Mouse (Mus musculus): ENCODE measurements around the gene Insig2. TPM values are rescaled to one million over a fixed set of nuclear protein-coding genes. Genes with fewer than 3 reads are reported as not detected.

Insig2 gene
- total RNA-seq (2021) (10 to 100 TPM; 55.0 to 69.5 TPM), polyA plus RNA-seq (2012; rRNA removed) (42.5 and 76.5 TPM in 2 replicates)
- long read RNA-seq, transcript Insig2-201 (6 exons, 2,697 nt): major isoform, 90 of 108 reads
- long read RNA-seq, partial matches to known transcripts: 1 of 108 reads
- long read RNA-seq, other reads (novel, unspliced or antisense): 16 of 108 reads

DNA sequence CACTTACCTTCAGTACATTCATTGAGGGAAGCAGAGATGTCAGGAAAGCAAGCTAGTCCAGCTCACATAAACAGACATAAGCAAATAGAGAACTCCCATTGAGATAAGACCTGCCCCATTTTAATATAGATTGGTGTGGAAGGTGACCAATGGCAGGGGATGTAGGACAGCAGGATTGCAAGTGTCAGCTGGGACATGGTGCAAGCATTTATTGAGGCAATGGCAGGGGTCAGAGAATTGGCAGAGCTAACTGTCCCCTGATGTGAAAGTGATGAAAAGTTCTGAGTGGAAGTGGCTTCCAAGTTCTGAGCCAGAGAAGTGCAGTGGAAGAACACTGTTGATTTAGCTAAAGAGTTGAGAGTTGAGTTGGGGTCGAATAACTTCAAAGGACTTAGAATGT, at the start of gene Insig2:
Insig2 (minus strand) TSS at position 105 of the 400 bp plus-strand sequence.
- DNase-seq: no peak
- Histone ChIP-seq H3K36me3 (ENCODE audit: control insufficient read depth, insufficient read depth, low read length) (no peaks in the 10 kb centered on the region), H3K9ac (ENCODE audit: low read depth, low read length) (no peak within 1 kb of the TSS), H3K4me1 (ENCODE audit: control insufficient read depth, insufficient read depth, low read length) (peaks cover 3% of the 10 kb centered on the region; the same call in 1 of the 2 replicates), H3K4me3 (no peak within 1 kb of the TSS), H3K27me3 (ENCODE audit: control insufficient read depth, insufficient read depth, low read length) (no peaks in the 10 kb centered on the region), H3K79me2 (replicated peaks; ENCODE audit: control insufficient read depth, insufficient read depth, low read length) (no peaks in the 10 kb centered on the region), H3K27ac (no peak within 1 kb of the TSS)
- TF ChIP-seq CTCF (IDR thresholded peaks at IDR 0.05) (no peak), EP300 (IDR thresholded peaks at IDR 0.05; ENCODE audit: insufficient read depth, low read depth, low read length) (no peak), POLR2A (IDR thresholded peaks at IDR 0.05; ENCODE audit: insufficient read depth, low read depth, low read length) (no peak)
- 74% methylated on average over 1 of the region's 1 CpGs for WGBS
- intact Hi-C loops (cut with DNase I): no loop called here

DNA sequence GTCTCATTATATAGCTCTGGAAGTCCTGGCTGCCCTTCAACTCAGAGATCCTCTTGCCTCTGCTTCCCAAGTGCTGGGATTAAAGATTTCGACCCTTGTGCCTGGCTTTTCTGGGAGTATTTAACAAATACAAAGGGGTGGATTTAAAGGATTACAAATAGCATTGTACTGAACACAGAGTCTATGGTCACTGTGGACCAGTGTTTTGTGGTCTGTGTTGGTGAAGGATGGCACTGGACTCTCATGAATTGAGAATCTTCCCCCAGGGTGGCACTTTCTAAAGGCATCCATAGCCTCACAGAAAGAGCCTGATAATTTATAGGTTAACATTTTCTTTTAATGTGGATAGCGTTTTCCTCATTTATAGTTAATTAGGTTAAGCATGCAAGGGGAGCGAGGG, 49.2 kb upstream of the Insig2 start:
- no peak overlapping the region for H3K9ac ChIP-seq (ENCODE audit: low read depth, low read length)
- intact Hi-C loops (cut with DNase I): no loop called here
- H3K79me2 ChIP-seq (replicated peaks; ENCODE audit: control insufficient read depth, insufficient read depth, low read length): no peaks in the 10 kb centered on the region
- no peak for DNase-seq
- H3K27me3 ChIP-seq (ENCODE audit: control insufficient read depth, insufficient read depth, low read length): no peaks in the 10 kb centered on the region
- no peak overlapping the region for H3K27ac ChIP-seq
- H3K4me1 ChIP-seq (ENCODE audit: control insufficient read depth, insufficient read depth, low read length): no peaks in the 10 kb centered on the region
- no peaks in the 10 kb centered on the region for H3K36me3 ChIP-seq (ENCODE audit: control insufficient read depth, insufficient read depth, low read length)
- H3K4me3 ChIP-seq: no peak overlapping the region
- no peak for TF ChIP-seq CTCF (IDR thresholded peaks at IDR 0.05)
- WGBS: 86% methylated on average over 3 of the region's 3 CpGs

GRCm38 (mm10) chr1:121380033-121380432, 47.6 kb upstream of the Insig2 start:
- WGBS: 78% methylated on average over 3 of the region's 3 CpGs
- Histone ChIP-seq H3K27me3 (ENCODE audit: control insufficient read depth, insufficient read depth, low read length) (no peaks in the 10 kb centered on the region), H3K27ac (no peak overlapping the region), H3K4me3 (no peak overlapping the region), H3K9ac (ENCODE audit: low read depth, low read length) (no peak overlapping the region), H3K4me1 (ENCODE audit: control insufficient read depth, insufficient read depth, low read length) (no peaks in the 10 kb centered on the region), H3K36me3 (ENCODE audit: control insufficient read depth, insufficient read depth, low read length) (no peaks in the 10 kb centered on the region), H3K79me2 (replicated peaks; ENCODE audit: control insufficient read depth, insufficient read depth, low read length) (no peaks in the 10 kb centered on the region)
- intact Hi-C loops (cut with DNase I): no loop called here
- DNase-seq: no peak
- no peak for TF ChIP-seq CTCF (IDR thresholded peaks at IDR 0.05)
- TF ChIP-seq POLR2A (IDR thresholded peaks at IDR 0.05; ENCODE audit: insufficient read depth, low read depth, low read length): no peak
- TF ChIP-seq EP300 (IDR thresholded peaks at IDR 0.05; ENCODE audit: insufficient read depth, low read depth, low read length): no peak

DNA sequence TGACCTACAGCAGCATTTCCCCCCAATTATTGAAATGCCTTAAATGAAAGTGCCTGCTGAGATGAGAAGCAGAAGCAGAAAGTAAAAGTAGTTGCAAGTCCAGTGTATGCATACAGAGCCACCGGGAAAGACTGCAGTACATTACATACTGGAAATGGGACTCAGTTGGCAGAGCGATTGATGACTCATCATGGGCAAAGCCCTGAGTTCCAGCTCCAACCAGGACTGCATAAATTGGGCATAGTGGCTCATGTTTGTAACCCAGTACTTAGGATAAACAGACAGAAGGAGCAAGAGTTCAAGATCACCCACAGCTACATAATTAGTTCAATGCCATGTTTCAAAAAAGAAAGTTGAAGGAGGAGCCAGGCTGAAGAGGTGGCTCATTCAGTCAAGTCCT, 45.5 kb upstream of the Insig2 start:
- no peak overlapping the region for H3K9ac ChIP-seq (ENCODE audit: low read depth, low read length)
- DNase-seq: no peak
- no peaks in the 10 kb centered on the region for H3K4me1 ChIP-seq (ENCODE audit: control insufficient read depth, insufficient read depth, low read length)
- H3K36me3 ChIP-seq (ENCODE audit: control insufficient read depth, insufficient read depth, low read length): no peaks in the 10 kb centered on the region
- TF ChIP-seq CTCF (IDR thresholded peaks at IDR 0.05) (no peak), EP300 (IDR thresholded peaks at IDR 0.05; ENCODE audit: insufficient read depth, low read depth, low read length) (no peak), POLR2A (IDR thresholded peaks at IDR 0.05; ENCODE audit: insufficient read depth, low read depth, low read length) (no peak)
- WGBS: 80% methylated on average over 2 of the region's 2 CpGs
- H3K27ac ChIP-seq: no peak overlapping the region
- H3K79me2 ChIP-seq (replicated peaks; ENCODE audit: control insufficient read depth, insufficient read depth, low read length): no peaks in the 10 kb centered on the region
- intact Hi-C loops (cut with DNase I): no loop called here
- no peaks in the 10 kb centered on the region for H3K27me3 ChIP-seq (ENCODE audit: control insufficient read depth, insufficient read depth, low read length)
- H3K4me3 ChIP-seq: no peak overlapping the region

- TF ChIP-seq EP300 (IDR thresholded peaks at IDR 0.05; ENCODE audit: insufficient read depth, low read depth, low read length) (no peak), POLR2A (IDR thresholded peaks at IDR 0.05; ENCODE audit: insufficient read depth, low read depth, low read length) (no peak), CTCF (IDR thresholded peaks at IDR 0.05) (no peak)
- Histone ChIP-seq H3K36me3 (ENCODE audit: control insufficient read depth, insufficient read depth, low read length) (no peaks in the 10 kb centered on the region), H3K9ac (ENCODE audit: low read depth, low read length) (no peak overlapping the region), H3K4me1 (ENCODE audit: control insufficient read depth, insufficient read depth, low read length) (no peaks in the 10 kb centered on the region), H3K27me3 (ENCODE audit: control insufficient read depth, insufficient read depth, low read length) (no peaks in the 10 kb centered on the region), H3K79me2 (replicated peaks; ENCODE audit: control insufficient read depth, insufficient read depth, low read length) (no peaks in the 10 kb centered on the region), H3K4me3 (no peak overlapping the region), H3K27ac (no peak overlapping the region)
- no peak for DNase-seq
- 90% methylated on average over 1 of the region's 1 CpGs for WGBS
- intact Hi-C loops (cut with DNase I): no loop called here
Measured at GRCm38 (mm10) chr1:121377410-121377809, 45.0 kb upstream of the Insig2 start.

DNA sequence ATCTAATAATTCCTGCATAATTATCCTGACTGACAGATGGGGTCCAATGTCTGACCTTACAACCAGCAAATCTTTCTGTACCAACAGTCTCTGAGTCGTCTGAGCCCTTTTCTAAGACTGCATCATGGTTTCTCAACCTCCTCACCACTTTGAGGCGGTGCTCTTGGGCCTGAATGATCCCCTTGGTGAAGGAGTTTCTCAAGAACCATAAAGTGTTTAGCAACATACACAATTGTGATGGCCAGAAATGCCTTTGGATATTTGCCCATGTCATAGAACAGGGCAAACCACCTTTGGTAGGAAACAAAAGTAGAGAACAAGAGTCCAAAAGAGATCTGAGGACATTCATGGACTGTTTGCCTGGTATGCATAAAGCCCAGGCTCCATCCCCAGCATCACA, 41.2 kb upstream of the Insig2 start:
- Histone ChIP-seq H3K4me1 (ENCODE audit: control insufficient read depth, insufficient read depth, low read length) (no peaks in the 10 kb centered on the region), H3K36me3 (ENCODE audit: control insufficient read depth, insufficient read depth, low read length) (no peaks in the 10 kb centered on the region), H3K27me3 (ENCODE audit: control insufficient read depth, insufficient read depth, low read length) (no peaks in the 10 kb centered on the region), H3K4me3 (no peak overlapping the region), H3K9ac (ENCODE audit: low read depth, low read length) (no peak overlapping the region), H3K79me2 (replicated peaks; ENCODE audit: control insufficient read depth, insufficient read depth, low read length) (no peaks in the 10 kb centered on the region), H3K27ac (no peak overlapping the region)
- intact Hi-C loops (cut with DNase I): no loop called here
- TF ChIP-seq EP300 (IDR thresholded peaks at IDR 0.05; ENCODE audit: insufficient read depth, low read depth, low read length) (no peak), POLR2A (IDR thresholded peaks at IDR 0.05; ENCODE audit: insufficient read depth, low read depth, low read length) (no peak), CTCF (IDR thresholded peaks at IDR 0.05) (no peak)
- DNase-seq: no peak
- 74% methylated on average over 2 of the region's 2 CpGs for WGBS
